Mouse (Mus musculus) urinary bladder, postnatal 10 days (tissue): ENCODE measurements around the gene Mmel1.
A peak's percentile ranks its signal among the peaks of the same experiment; 100 is the strongest.

Source experiments
- DNase-seq: peaks from one replicate; pipeline ENCODE4 v3.0.0; 2022; ENCODE audit warnings: low spot score

Gene Mmel1

GRCm38 (mm10) chr4:154869440-154869839 is at the start of gene Mmel1:
Gene Mmel1, plus strand, starts transcription at chr4:154869585.
- no peak for DNase-seq

DNA sequence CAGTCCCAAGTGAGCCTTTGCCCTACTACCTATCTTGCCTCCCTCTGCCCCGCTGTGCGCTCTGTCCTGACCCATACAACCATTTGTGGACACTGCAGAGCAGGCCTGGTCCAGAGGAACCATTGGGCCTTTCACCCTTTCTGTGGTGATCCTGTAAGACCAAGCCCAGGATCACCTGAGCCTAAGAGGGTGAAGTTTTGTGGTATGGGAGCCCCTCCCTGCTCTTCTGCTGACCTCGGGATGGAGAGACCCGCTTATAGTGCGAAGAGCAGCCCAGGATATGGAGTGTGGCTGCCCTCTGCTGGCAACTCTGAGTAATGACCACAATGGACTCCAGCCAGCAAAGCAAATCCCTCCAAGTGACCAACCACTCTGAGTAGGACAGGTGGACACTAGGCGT is 43.7 kb upstream of the Mmel1 start:
- DNase-seq: no peak

DNA sequence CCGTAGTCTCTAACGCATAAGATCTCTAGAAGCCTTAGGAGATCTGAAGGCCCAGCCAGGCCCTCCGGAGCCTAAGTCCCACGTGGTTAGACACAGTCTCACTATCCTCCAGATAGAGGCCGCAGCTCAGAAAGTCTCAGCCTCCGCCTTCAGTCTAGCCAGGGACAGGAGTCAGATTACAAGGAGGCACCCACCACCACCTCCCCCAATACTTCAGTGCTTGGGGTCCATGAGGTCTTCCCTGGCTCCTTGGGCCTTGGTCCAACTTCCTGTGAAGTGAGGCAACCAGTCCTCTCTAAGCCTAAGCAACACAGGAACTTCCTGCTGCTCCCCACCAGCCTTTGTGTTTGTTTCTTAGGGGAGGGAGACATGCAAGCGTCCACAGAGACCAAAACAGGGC is 43.2 kb upstream of the Mmel1 start:
- DNase-seq: no peak

- DNase-seq: no peak
These were observed 42.2 kb upstream of the Mmel1 start for GRCm38 (mm10) chr4:154827181-154827580.

DNA sequence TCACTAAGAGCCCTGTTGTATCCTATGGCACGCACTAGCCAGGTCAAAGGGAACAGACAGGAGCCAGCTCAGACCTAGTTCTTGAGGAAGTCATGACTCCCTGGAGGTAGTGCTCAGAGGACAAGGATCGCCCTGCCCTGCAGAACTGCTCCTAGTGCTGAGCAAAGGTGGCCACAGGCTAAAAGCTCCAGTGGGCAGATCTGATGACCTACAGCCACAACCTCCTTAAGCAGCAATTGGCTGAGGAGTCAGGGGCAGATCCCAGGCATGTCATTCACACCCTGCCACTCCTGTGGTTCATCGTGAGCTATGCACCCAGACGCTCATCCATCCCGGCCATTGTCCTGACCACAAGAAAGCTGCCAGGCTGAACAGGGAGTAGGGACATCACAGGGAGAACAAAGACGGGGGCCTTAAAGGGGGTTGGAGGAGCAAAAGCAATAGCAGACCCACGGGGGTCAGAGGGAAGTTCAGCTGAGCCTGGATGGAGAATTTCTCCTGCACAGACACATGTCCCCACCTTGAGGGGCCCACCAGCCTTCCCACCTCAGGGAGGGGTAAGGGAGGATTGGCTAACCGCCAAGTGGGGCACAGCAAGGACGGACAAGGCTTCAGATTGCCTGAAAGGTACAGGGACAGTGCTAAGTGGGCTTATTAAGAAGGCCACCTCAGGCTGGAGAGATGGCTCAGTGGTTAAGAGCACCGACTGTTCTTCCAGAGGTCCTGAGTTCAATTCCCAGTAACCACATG is 41.3 kb upstream of the Mmel1 start:
- DNase-seq: no peak

DNA sequence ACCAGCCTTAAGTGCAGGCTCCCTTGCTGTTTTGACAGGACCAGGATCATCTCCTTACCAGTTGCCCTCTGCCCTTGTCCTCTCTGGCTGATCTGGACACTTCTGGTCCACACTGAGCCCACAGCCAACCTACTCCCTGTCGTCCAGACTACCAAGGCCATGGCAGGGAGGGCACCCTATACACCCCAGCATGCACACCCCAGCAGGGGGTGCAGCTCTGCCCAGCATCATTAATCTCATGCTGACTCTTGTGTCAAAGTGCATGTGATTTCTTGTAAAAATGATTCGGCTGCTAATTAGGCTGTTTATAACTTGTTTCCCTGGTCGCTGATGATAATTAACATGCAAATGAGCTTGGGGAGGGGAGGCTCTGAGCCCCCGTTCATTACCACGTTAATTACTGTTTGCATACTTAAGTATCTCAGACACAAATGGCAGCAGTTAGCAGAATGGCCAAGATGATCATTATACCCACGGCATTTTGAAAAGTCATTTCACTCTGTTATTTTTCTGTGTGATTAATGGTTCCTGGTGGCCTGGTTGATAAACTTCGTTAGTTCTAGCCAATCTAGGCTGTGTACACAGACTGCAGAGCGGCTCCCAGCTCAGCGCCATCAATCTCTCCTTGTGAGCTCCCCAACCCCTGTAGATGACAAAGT is 37.3 kb upstream of the Mmel1 start:
- DNase-seq: no peak

- no peak for DNase-seq
These were observed 33.0 kb upstream of the Mmel1 start for GRCm38 (mm10) chr4:154836183-154836915.

- DNase-seq: peak; percentile 47
These were observed 32.2 kb upstream of the Mmel1 start, which contains the start of gene Ttc34 for GRCm38 (mm10) chr4:154837170-154837569. Gene Ttc34, plus strand, starts transcription at chr4:154837459.

DNA sequence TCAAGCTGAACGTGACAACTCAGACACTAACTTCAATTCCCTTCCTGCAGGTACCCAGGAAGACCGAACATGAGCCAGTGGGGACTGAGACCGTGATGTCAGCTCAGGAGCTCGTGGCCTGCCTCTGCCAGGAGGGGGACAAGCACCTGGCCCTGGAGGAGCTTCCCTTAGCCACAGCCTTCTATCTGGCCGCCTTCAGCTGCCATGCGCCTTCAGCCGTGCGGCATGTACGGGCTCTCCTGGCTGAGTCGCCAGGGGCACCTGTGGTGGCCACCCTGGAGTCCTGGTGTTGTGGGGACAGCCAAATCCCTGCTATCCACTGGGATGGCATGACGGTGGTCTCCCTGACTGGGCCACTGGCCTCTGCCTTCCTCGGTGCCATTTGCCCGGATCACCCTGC is 30.6 kb upstream of the Mmel1 start:
- no peak for DNase-seq

- no peak for DNase-seq
These were observed 30.0 kb upstream of the Mmel1 start for GRCm38 (mm10) chr4:154839406-154839805.

- DNase-seq: no peak
These were observed 16.7 kb upstream of the Mmel1 start for GRCm38 (mm10) chr4:154852696-154853095.

DNA sequence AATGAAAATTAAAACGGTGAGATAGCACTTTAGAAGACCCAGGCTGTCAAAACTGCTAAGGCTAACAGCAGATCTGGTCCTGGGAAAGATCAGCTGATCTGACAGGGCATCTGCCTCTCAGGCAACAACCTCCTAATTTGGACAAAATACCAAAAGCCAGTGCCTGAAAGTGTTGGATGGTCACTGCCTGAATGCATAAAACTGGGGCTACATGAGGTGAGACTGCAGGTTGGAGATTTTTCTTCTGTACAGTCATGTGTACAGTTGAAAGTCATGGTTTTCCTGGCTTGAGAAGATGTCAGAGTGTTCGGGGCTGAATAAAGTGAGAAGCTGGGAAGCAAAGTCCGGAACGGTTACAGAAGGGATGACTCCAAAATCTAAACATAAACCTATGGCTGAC is 15.5 kb upstream of the Mmel1 start:
- DNase-seq: no peak

- DNase-seq: no peak
These were observed 14.6 kb upstream of the Mmel1 start for GRCm38 (mm10) chr4:154854676-154855345.

GRCm38 (mm10) chr4:154855721-154856479 is 13.5 kb upstream of the Mmel1 start:
- DNase-seq: no peak

DNA sequence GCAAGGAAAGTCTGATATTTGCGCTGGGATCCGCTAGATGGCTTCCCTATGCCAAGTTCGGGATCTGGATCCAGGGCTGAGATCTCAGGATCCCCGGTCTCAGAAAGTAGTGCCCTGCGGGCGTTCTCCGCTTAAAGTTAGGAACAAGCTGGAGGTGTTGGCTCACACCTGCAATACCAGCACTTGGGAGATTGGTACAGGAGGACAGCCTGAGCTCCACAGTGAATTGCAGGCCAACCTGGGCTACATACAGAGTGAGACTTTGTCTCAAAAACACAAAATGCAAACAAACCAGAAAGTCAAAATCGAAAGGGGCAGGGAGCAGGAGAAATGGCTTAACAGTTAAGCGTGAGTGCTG is 12.9 kb upstream of the Mmel1 start:
- DNase-seq: no peak

DNA sequence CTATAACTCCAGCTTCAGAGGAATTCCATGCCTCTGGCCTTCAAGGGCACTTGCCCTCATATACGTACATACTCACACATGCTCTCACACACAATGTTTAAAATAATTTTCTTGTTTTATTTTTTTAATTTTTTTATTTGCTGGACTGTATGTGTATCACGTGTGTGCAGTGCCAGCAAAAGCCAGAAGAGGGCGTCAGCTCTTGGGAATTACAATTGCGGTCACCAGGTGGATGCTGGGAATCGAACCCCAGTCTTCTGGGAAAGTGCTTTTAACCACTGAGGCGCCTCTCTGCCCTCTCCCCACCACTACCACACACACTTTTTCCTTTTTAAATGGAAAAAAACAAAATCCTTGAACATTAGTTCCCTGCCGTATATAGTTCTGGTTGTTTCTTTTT is 12.5 kb upstream of the Mmel1 start:
- no peak for DNase-seq

GRCm38 (mm10) chr4:154857366-154858240 is 11.8 kb upstream of the Mmel1 start:
- DNase-seq: no peak

- no peak for DNase-seq
These were observed 10.8 kb upstream of the Mmel1 start for GRCm38 (mm10) chr4:154858601-154859000.

DNA sequence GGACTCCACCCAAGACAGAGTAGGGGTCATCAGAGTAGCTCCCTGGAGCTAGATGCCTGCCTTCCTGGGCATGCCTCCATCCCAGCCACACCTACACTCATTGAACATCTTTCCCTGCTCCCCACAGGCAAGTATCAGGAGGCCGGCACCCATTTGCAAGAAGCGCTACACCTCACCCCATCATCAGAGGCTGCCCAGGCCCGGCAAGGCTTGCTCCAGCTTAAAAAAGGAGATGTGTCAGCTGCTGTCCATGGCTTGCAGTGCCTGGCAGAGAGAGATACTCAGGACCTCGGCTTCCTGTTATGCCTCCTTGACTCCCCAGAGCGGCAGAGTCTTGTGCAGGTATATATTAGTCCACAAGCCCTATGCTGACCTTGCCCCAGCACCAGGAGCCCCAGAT is 7.4 kb upstream of the Mmel1 start:
- DNase-seq: no peak

GRCm38 (mm10) chr4:154863436-154863935 is 5.9 kb upstream of the Mmel1 start:
- no peak for DNase-seq
